Mouse (Mus musculus): ENCODE measurements at regions not wholly inside any gene's neighbourhood (a gene's known extent, or its start where the extent isn't known, plus 50 kb on each side); places are given as distances from the start of the nearest gene placed in this dataset.

GRCm38 (mm10) chr1:186312008-186312407 lies 194.9 kb upstream of the Lyplal1 start:
- no peak for ATAC-seq (replicated peaks; ENCODE audit: poor library complexity)

DNA sequence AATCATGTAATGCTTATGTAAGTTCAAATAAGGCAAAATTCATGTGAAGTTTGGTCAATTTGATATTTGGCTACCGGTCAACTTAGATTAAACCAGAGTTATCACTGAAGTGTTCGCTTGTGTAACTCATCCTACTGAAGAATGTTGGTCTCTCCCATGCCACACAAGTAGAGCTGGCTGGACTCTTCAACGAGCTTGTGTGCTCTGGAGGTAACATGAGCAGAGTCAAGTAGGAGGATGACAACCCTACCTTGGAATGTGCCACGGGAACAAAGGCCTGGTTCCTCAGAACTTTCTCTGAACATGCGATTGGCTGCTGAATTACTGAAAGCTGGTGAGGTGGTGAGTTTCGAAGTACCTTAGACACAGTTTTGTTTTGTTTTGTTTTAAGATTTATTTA lies 190.5 kb upstream of the Lyplal1 start:
- no peak for ATAC-seq (replicated peaks; ENCODE audit: poor library complexity)

DNA sequence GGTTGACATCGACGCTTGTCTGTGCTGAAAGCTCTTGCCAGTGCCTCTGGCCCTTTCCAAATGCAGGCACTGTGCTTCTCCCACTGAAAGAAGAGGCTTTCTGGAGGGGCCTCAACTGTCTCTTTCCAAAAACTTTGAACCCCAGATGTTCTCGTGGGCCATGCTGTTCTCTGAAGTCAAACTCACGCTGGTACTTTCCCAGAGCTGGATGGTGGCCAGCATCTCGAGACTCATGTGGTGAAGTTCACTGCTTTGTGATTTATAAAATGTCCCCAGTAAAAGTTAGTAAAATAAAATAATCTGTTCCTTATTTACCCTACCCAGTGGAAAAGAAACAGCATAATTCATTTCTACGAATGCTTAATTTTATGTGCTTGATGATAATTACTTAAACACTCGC lies 180.4 kb upstream of the Lyplal1 start:
- ATAC-seq (replicated peaks; ENCODE audit: poor library complexity) = no peak

GRCm38 (mm10) chr1:186295201-186295600 lies 178.1 kb upstream of the Lyplal1 start:
- no peak for ATAC-seq (replicated peaks; ENCODE audit: poor library complexity)

- no peak for ATAC-seq (replicated peaks; ENCODE audit: poor library complexity)
These were observed 177.5 kb upstream of the Lyplal1 start for GRCm38 (mm10) chr1:186294635-186295034.

GRCm38 (mm10) chr1:186289117-186289516 lies 172.0 kb upstream of the Lyplal1 start:
- no peak for ATAC-seq (replicated peaks; ENCODE audit: poor library complexity)

DNA sequence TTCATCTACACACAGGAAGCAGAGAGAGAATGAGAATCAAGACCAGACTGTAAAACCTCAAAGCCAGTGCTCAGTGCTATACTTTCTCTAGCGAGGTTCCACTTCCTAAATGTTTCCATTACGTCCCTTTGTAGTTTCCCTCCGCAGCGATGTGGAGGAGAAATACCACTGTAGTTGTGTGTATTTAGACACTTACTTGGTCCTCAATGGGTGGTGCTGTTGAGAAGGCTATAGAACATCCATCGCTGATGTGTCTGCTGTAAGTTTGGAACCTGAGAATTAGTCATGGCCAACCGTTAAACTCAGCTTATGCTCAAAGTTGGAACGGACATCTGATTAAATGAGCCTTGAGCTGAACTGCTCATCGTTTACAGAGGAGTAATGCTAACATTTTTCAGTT lies 170.7 kb upstream of the Lyplal1 start:
- no peak for ATAC-seq (replicated peaks; ENCODE audit: poor library complexity)

DNA sequence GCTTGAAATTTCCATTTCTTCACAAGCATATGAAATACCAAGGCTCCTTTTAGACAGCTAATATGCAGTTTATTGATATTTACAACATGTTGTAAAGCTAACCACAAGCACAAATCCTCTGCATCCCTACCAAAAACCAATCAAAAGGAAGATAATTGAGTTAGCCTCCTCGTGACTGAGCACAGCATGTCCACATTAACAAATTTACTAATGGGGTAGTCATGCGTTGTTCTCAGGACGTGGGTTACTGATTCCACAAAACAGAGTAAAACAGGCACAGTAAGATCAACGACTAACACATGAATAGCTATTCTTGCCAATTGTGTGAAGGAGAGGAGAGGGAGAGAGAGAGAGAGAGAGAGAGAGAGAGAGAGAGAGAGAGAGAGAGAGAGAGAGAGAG lies 169.3 kb upstream of the Lyplal1 start:
- no peak for ATAC-seq (replicated peaks; ENCODE audit: poor library complexity)

- ATAC-seq (replicated peaks; ENCODE audit: poor library complexity) = no peak
These were observed 161.0 kb upstream of the Lyplal1 start for GRCm38 (mm10) chr1:186277981-186278634.

DNA sequence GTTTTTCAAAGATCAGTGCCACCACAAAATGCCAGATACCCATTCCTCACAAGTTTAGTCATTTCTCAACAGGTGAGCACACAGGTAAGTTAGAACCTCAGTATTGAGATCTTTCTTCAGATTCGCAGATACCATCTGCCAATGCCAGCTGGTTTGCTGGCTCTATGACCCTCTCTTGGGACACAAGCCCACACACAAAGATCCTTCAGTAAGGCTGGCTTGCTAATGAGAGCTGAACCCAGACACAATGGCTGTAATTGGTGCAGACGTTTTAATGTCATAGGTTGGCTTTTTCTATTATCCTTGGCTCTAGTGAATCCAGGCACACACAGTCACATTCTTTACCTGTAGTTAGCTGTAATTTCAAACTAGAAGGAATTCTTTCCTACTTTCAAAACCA lies 154.3 kb upstream of the Lyplal1 start:
- ATAC-seq (replicated peaks; ENCODE audit: poor library complexity) = no peak

GRCm38 (mm10) chr1:186267317-186267716 lies 150.2 kb upstream of the Lyplal1 start:
- no peak for ATAC-seq (replicated peaks; ENCODE audit: poor library complexity)

DNA sequence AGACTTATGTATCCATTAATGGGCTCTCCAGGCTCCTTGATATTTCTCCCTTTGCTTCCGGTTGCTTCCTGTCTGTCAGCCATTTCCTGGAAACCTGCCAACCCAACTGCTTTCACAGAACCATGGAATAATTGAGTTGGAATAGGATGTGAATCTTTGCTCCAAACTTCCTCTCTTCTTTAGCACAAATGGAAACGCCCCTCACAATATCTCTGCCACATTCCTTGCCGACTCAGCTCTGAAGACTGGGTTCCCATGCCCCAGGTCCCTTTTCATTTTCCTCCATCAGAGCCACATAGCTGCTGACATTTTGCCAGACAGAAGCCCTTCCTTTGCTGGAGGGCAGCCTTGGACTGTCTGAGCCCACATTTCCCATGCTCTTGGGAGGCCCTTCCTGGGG lies 147.5 kb upstream of the Lyplal1 start:
- ATAC-seq (replicated peaks; ENCODE audit: poor library complexity) = no peak

DNA sequence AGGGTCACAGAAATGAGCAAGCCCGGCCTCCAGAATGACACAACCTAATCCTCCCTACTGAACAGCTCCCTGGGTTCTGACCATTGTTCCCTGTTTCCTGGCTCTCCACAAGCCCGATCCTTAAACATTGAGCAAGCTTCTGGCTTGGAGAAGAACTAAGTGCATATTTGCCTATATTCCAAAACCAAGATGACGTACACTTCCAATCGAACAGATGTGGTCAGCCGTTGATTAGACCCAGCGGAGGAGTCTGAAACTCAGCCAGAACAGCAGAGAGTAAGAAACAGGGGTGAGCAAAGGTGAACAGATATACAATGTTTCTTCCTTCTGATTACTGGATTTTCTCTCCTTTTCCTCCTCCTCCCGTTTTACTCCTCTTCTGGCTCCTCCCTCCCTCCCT lies 146.8 kb upstream of the Lyplal1 start:
- ATAC-seq (replicated peaks; ENCODE audit: poor library complexity) = no peak

GRCm38 (mm10) chr1:186263196-186263595 lies 146.1 kb upstream of the Lyplal1 start:
- no peak for ATAC-seq (replicated peaks; ENCODE audit: poor library complexity)

DNA sequence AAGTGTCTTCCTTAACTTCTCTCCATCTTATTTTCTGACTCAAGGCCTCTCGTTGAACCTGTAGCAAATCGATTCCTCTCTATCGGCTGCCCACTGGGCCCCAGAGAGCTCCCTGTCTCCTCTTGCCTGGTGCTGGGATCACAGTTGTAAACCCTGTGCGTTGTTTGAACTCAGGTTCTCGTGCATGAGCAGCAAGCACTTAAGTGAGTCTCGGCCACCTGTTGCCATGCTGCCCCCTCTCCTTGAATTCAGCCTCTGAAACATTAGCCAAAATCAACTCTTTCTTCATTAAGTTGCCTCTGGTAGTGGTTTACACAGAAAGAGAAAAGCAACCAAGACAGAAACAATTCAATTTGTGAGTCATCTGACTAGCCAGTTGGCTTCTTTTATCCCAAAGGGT lies 144.9 kb upstream of the Lyplal1 start:
- ATAC-seq (replicated peaks; ENCODE audit: poor library complexity) = no peak

DNA sequence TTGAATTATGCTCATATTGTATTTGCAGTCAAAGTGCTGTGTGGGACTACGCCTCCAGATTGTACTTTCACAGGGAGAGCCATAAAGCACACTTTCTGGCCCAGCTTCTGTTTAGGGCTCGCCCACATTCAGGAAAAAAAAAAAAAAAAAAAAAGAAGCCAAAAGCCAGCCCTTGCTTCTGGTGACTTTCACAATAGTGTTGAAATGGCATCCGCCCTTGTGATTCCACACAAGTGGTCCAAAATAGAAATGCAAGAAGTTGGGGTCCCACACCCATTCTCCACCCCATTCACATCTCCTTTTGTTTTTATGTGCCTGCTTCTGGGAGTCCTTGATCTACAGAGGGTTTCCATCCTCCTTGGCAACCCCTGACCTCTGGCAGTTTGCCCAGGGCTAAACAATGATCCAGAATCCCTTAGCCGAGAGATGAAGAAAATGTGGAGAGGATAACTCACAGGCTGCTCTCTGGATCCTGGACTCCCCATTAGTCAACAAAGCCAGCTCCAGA lies 144.3 kb upstream of the Lyplal1 start:
- no peak for ATAC-seq (replicated peaks; ENCODE audit: poor library complexity)

- no peak for ATAC-seq (replicated peaks; ENCODE audit: poor library complexity)
These were observed 140.5 kb upstream of the Lyplal1 start for GRCm38 (mm10) chr1:186257611-186258010.

GRCm38 (mm10) chr1:186255476-186256080 lies 138.5 kb upstream of the Lyplal1 start:
- ATAC-seq (replicated peaks; ENCODE audit: poor library complexity) = no peak

GRCm38 (mm10) chr1:186254500-186254899 lies 137.4 kb upstream of the Lyplal1 start:
- no peak for ATAC-seq (replicated peaks; ENCODE audit: poor library complexity)

- no peak for ATAC-seq (replicated peaks; ENCODE audit: poor library complexity)
These were observed 135.4 kb upstream of the Lyplal1 start for GRCm38 (mm10) chr1:186252551-186252950.

DNA sequence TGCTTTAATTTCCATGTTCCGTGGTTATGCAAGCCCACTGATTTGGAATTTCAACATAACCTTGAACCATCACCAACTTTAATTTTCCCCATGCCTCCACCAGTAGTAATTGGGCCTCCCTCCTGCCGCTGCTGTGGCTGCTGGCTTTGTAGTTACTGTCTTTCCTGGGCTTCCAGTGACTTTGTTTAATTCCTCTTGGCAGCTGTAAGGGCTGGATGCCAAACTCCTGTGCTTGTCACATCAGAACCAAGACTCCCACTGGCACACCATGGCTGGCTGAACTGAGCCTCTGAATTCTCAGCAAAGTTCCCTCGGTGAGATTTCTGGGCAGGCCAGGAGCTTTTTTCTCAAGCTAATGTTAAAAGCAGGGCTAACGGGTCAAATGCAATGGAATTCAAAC lies 133.2 kb upstream of the Lyplal1 start:
- ATAC-seq (replicated peaks; ENCODE audit: poor library complexity) = no peak

DNA sequence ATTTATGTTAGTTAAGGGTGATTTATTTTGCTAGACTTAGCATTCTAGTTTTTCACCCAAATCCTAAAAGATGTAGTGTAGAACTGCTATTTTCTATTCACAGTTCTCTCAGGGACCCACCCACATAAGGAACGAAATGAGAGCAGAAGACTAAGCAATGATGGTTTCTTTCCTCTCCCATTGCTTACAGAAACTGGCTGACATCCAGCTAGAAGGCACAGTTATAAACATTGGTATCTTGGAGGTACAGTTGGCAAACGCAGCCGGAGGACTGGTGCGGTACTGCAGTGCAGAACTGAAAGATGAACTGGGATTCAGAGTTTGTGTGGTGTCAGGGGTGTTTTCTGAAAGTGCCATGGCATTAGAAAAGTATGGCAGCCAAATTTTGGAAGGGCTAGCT lies 132.1 kb upstream of the Lyplal1 start:
- no peak for ATAC-seq (replicated peaks; ENCODE audit: poor library complexity)

All from megakaryocyte progenitor cell, adult 5-6 weeks (primary cell).